Mouse (Mus musculus): ENCODE measurements around the gene Ppp2r1b.

- no peak for TF ChIP-seq CTCF (IDR thresholded peaks at IDR 0.05; ENCODE audit: low read depth)
- no peak for TF ChIP-seq EP300 (IDR thresholded peaks at IDR 0.05; ENCODE audit: low read depth)
Measured at GRCm38 (mm10) chr9:50797641-50798040, 47.5 kb upstream of the Ppp2r1b start.
